Mouse (Mus musculus) bone marrow, adult 2 months (tissue): Measurements from ENCODE around the gene Islr. TPM values are rescaled to one million over a fixed set of nuclear protein-coding genes. Genes with fewer than 3 reads are reported as not detected.

ENCODE experiments used
- H3K27ac ChIP-seq: fragments of 200-500 bp; 2 replicates; pipeline ENCODE4 v1.5.1; 2012; ENCODE audit warnings: low read depth, mild to moderate bottlenecking, control low read depth, inconsistent platforms, low read length; ENCODE audit not compliant: control insufficient read depth, poor library complexity, insufficient read depth
- H3K4me1 ChIP-seq: fragments of 200-500 bp; 2 replicates; pipeline ENCODE4 v1.6.1; 2011; ENCODE audit warnings: low read length; ENCODE audit not compliant: control insufficient read depth, insufficient read depth
- H3K4me3 ChIP-seq: fragments of 200-500 bp; replicated peaks from 2 replicates; pipeline ENCODE3; 2011; ENCODE audit warnings: mild to moderate bottlenecking, low read depth, low read length, control low read depth; ENCODE audit not compliant: control insufficient read depth
- CTCF ChIP-seq: fragments of 200-500 bp; IDR thresholded peaks from 2 replicates; pipeline ENCODE4 v1.5.1; 2011; ENCODE audit warnings: low read length, control low read depth; ENCODE audit not compliant: control insufficient read depth, insufficient read depth
- POLR2A ChIP-seq: fragments of 200-500 bp; IDR thresholded peaks from 2 replicates; pipeline ENCODE4 v1.6.1; 2011; ENCODE audit warnings: low read depth, mild to moderate bottlenecking, control low read depth, low read length, borderline replicate concordance; ENCODE audit not compliant: control insufficient read depth
- WGBS: fragments of 180-500 bp; shearing (Covaris S2); methylation state at CpG from one replicate; pipeline ENCODE4 v1.1.7; 2018; 5-methylcytosine and 5-hydroxymethylcytosine counted together
- polyA plus RNA-seq: library from polyadenylated mRNA; stranded (reverse); fragments of >200 nt; gene quantifications from 2 replicates; pipeline ENCODE4 v1.2.4, GENCODE M21; 2011; ENCODE audit warnings: low replicate concordance; ENCODE audit not compliant: missing spikeins, insufficient read depth, insufficient read length

Islr gene
- polyA plus RNA-seq, 1 experiment, result 6.3 TPM

GRCm38 (mm10) chr9:58174818-58175251 is 29.3 kb downstream of the Islr start:
- H3K4me3 ChIP-seq, result no peak overlapping the region
- TF ChIP-seq CTCF (no peak), POLR2A (no peak)
- WGBS, result 62% methylated on average over 5 of the region's 5 CpGs
- no peak overlapping the region for H3K27ac ChIP-seq
- no peaks in the 10 kb centered on the region for H3K4me1 ChIP-seq

- no peak for TF ChIP-seq CTCF
- no peak for TF ChIP-seq POLR2A
- 70% methylated on average over 2 of the region's 2 CpGs for WGBS
- Histone ChIP-seq H3K4me1 (no peaks in the 10 kb centered on the region), H3K4me3 (no peak overlapping the region), H3K27ac (no peak overlapping the region)
These were observed 31.2 kb downstream of the Islr start for GRCm38 (mm10) chr9:58172863-58173262.

- WGBS, result 75% methylated on average over 6 of the region's 6 CpGs
- no peaks in the 10 kb centered on the region for H3K4me1 ChIP-seq
- no peak overlapping the region for H3K4me3 ChIP-seq
- H3K27ac ChIP-seq, result no peak overlapping the region
- TF ChIP-seq POLR2A, result no peak
- no peak for TF ChIP-seq CTCF
These were observed 34.7 kb downstream of the Islr start for GRCm38 (mm10) chr9:58169426-58169825.

- Histone ChIP-seq H3K4me1 (no peaks in the 10 kb centered on the region), H3K27ac (no peak overlapping the region), H3K4me3 (no peak overlapping the region)
- 76% methylated on average over 3 of the region's 3 CpGs for WGBS
- TF ChIP-seq CTCF (no peak), POLR2A (no peak)
These were observed 35.2 kb downstream of the Islr start for GRCm38 (mm10) chr9:58168880-58169279.

GRCm38 (mm10) chr9:58165779-58166178 is 38.3 kb downstream of the Islr start:
- no peak overlapping the region for H3K4me3 ChIP-seq
- TF ChIP-seq CTCF (no peak), POLR2A (no peak)
- no peaks in the 10 kb centered on the region for H3K4me1 ChIP-seq
- H3K27ac ChIP-seq, result no peak overlapping the region
- 83% methylated on average over 1 of the region's 1 CpGs for WGBS

- H3K27ac ChIP-seq, result no peak overlapping the region
- H3K4me3 ChIP-seq, result no peak overlapping the region
- 75% methylated on average over 5 of the region's 5 CpGs for WGBS
- H3K4me1 ChIP-seq, result no peaks in the 10 kb centered on the region
- no peak for TF ChIP-seq POLR2A
- TF ChIP-seq CTCF, result no peak
These were observed 41.0 kb downstream of the Islr start for GRCm38 (mm10) chr9:58163146-58163545.

GRCm38 (mm10) chr9:58162173-58162572 is 41.9 kb downstream of the Islr start:
- WGBS, result 78% methylated on average over 3 of the region's 3 CpGs

GRCm38 (mm10) chr9:58160315-58160714 is 43.8 kb downstream of the Islr start:
- no peaks in the 10 kb centered on the region for H3K4me1 ChIP-seq
- no peak overlapping the region for H3K27ac ChIP-seq
- no peak for TF ChIP-seq CTCF
- no peak for TF ChIP-seq POLR2A
- no peak overlapping the region for H3K4me3 ChIP-seq
- 8% methylated on average over 5 of the region's 5 CpGs for WGBS

More at GRCm38 (mm10) chr9:58162173-58162572, 41.9 kb downstream of the Islr start:
- TF ChIP-seq POLR2A (no peak), CTCF (no peak)
- no peaks in the 10 kb centered on the region for H3K4me1 ChIP-seq
- no peak overlapping the region for H3K27ac ChIP-seq
- no peak overlapping the region for H3K4me3 ChIP-seq

- Histone ChIP-seq H3K27ac (no peak overlapping the region), H3K4me3 (no peak overlapping the region), H3K4me1 (no peaks in the 10 kb centered on the region)
- TF ChIP-seq POLR2A (no peak), CTCF (no peak)
- WGBS, result 39% methylated on average over 4 of the region's 4 CpGs
These were observed 44.3 kb downstream of the Islr start for GRCm38 (mm10) chr9:58159855-58160254.
